Mouse (Mus musculus): ENCODE measurements at regions not wholly inside any gene's neighbourhood (a gene's known extent, or its start where the extent isn't known, plus 50 kb on each side); places are given as distances from the start of the nearest gene placed in this dataset.

DNA sequence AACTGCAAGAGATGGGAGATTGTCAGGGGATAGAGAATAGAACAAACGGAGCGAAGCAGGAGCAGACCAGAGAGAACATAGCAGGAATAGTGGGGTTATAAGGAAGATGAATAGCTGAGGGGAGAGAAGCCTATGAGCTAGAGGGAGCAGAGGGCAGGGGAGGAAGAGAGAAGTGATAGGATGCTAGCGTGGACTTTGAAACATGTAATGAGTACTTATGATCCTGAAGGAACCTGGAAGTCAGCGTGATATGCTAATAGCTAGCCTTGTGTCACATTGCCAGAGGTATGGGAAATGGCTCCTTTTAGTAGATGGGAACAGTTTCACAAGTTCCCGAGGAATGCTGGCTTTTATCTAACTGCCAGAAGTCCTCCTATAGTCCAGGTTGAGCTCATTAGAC is 51.8 kb downstream of the Calml3 start:
- H3K27me3 ChIP-seq (ENCODE audit: control insufficient read depth, insufficient read depth, low read length): no peaks in the 10 kb centered on the region
- 82% methylated on average over 5 of the region's 5 CpGs for WGBS
- H3K4me3 ChIP-seq (ENCODE audit: low read length): no peak overlapping the region

DNA sequence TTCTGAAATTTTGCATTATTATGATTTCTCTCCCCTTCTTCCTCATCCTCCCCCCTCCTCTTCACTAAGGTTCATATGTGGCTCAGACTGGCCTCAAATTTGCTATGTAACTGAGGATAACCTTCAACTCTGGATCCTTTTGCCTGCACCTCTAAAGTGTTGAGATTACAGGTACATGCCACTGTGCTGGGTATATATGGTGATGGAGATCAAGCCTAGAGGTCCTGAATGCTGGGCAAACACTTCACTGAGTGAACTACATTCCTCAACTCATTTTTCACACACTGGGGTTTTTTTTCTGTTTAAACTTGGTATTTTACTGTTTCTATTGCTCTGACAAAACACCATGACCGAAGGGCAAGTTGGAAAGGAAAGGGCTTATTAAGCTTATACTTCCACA is 52.9 kb downstream of the Calml3 start:
- Histone ChIP-seq H3K27ac (ENCODE audit: low read depth, low read length) (no peak overlapping the region), H3K36me3 (ENCODE audit: control insufficient read depth, insufficient read depth, low read length) (no peaks in the 10 kb centered on the region), H3K4me2 (replicated peaks; ENCODE audit: low read depth, low read length) (no peak overlapping the region), H3K4me1 (ENCODE audit: control insufficient read depth, insufficient read depth, low read length) (0 out of 2 replicates have a peak, but pooled peaks cover 3% of the 10 kb centered on the region), H3K9ac (ENCODE audit: low read depth, low read length) (no peak overlapping the region), H3K4me3 (ENCODE audit: low read length) (no peak overlapping the region), H3K9me3 (ENCODE audit: control insufficient read depth, low read length) (no peaks in the 10 kb centered on the region), H3K27me3 (ENCODE audit: control insufficient read depth, insufficient read depth, low read length) (no peaks in the 10 kb centered on the region)
- 84% methylated on average over 1 of the region's 1 CpGs for WGBS
- no peak for ATAC-seq (ENCODE audit: low FRiP score, low TSS enrichment)

More for the DNA sequence above, 51.8 kb downstream of the Calml3 start:
- no peak for ATAC-seq (ENCODE audit: low FRiP score, low TSS enrichment)
- Histone ChIP-seq H3K27ac (ENCODE audit: low read depth, low read length) (no peak overlapping the region), H3K9ac (ENCODE audit: low read depth, low read length) (no peak overlapping the region), H3K4me1 (ENCODE audit: control insufficient read depth, insufficient read depth, low read length) (0 out of 2 replicates have a peak, but pooled peaks cover 3% of the 10 kb centered on the region), H3K36me3 (ENCODE audit: control insufficient read depth, insufficient read depth, low read length) (no peaks in the 10 kb centered on the region), H3K4me2 (replicated peaks; ENCODE audit: low read depth, low read length) (no peak overlapping the region), H3K9me3 (ENCODE audit: control insufficient read depth, low read length) (no peaks in the 10 kb centered on the region)

DNA sequence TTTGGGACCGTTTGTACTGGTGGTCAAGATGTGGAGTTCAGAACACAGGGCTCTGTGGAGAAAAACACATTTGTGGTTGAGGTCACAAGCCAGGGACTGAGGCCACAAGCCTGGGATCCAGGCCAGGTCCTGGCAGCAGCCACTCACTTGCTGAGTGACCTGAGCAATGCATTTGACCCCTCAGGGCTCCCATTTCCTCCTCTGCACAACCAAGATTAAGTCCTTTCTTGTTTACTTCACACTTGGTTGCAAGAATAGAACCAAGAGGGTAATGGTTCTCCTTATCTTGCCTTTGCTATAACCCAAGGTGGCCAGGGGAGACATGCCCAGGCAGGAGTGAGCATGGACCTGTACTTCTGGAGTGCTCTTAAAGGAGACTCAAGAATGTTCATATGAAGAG is 53.4 kb downstream of the Calml3 start:
- Histone ChIP-seq H3K36me3 (ENCODE audit: control insufficient read depth, insufficient read depth, low read length) (no peaks in the 10 kb centered on the region), H3K27me3 (ENCODE audit: control insufficient read depth, insufficient read depth, low read length) (no peaks in the 10 kb centered on the region), H3K9me3 (ENCODE audit: control insufficient read depth, low read length) (no peaks in the 10 kb centered on the region), H3K4me3 (ENCODE audit: low read length) (no peak overlapping the region), H3K4me2 (replicated peaks; ENCODE audit: low read depth, low read length) (no peak overlapping the region), H3K27ac (ENCODE audit: low read depth, low read length) (no peak overlapping the region), H3K4me1 (ENCODE audit: control insufficient read depth, insufficient read depth, low read length) (0 out of 2 replicates have a peak, but pooled peaks cover 3% of the 10 kb centered on the region), H3K9ac (ENCODE audit: low read depth, low read length) (no peak overlapping the region)
- ATAC-seq (ENCODE audit: low FRiP score, low TSS enrichment): no peak
- WGBS: 59% methylated on average over 1 of the region's 1 CpGs

DNA sequence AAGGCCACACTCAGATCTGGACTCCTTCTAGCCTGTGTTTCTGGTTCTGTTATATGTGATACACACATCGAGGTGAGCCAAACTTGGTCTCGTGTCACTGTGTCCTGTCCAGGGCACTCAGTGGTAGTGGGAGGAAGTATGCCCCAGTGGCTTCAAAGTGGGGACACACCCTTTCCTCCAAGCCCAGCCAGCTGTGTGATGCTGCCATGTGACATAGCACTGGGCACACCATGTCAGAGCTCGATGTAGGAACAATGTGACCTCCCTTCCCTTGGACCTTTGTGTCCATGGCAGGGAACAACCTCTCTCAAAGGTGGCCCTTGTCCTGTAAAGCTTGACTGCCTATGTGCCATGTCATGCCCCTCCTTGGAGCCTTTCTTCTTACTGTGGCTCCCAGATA is 54.5 kb downstream of the Calml3 start:
- H3K4me2 ChIP-seq (replicated peaks; ENCODE audit: low read depth, low read length): no peak overlapping the region
- H3K4me1 ChIP-seq (ENCODE audit: control insufficient read depth, insufficient read depth, low read length): 0 out of 2 replicates have a peak, but pooled peaks cover 3% of the 10 kb centered on the region
- H3K9me3 ChIP-seq (ENCODE audit: control insufficient read depth, low read length): no peaks in the 10 kb centered on the region
- H3K4me3 ChIP-seq (ENCODE audit: low read length): no peak overlapping the region
- H3K9ac ChIP-seq (ENCODE audit: low read depth, low read length): no peak overlapping the region
- H3K36me3 ChIP-seq (ENCODE audit: control insufficient read depth, insufficient read depth, low read length): no peaks in the 10 kb centered on the region
- 59% methylated on average over 3 of the region's 3 CpGs for WGBS
- H3K27me3 ChIP-seq (ENCODE audit: control insufficient read depth, insufficient read depth, low read length): no peaks in the 10 kb centered on the region
- no peak for ATAC-seq (ENCODE audit: low FRiP score, low TSS enrichment)
- H3K27ac ChIP-seq (ENCODE audit: low read depth, low read length): no peak overlapping the region

DNA sequence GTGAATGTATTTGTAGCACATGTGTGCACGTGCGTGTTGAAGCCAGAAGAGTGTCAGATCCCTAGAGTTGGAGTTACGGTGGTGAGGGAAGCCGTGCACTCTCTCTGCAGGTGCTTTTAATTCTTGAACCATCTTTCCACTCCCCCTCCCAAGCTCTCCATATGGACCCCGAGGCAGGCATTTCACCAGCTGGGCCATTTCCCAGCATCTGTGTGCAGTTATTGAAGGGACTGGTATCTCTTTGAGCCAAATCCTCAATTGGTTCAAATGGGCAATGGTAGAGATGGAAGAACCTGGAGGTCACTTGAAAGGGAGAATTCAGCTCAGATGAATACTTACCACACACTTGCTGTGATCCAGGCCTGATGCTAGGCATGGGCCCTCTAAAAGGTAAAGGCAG is 55.3 kb downstream of the Calml3 start:
- Histone ChIP-seq H3K9ac (ENCODE audit: low read depth, low read length) (no peak overlapping the region), H3K4me1 (ENCODE audit: control insufficient read depth, insufficient read depth, low read length) (0 out of 2 replicates have a peak, but pooled peaks cover 3% of the 10 kb centered on the region), H3K9me3 (ENCODE audit: control insufficient read depth, low read length) (no peaks in the 10 kb centered on the region), H3K4me2 (replicated peaks; ENCODE audit: low read depth, low read length) (no peak overlapping the region), H3K36me3 (ENCODE audit: control insufficient read depth, insufficient read depth, low read length) (no peaks in the 10 kb centered on the region), H3K27ac (ENCODE audit: low read depth, low read length) (no peak overlapping the region), H3K27me3 (ENCODE audit: control insufficient read depth, insufficient read depth, low read length) (no peaks in the 10 kb centered on the region), H3K4me3 (ENCODE audit: low read length) (no peak overlapping the region)
- 86% methylated on average over 5 of the region's 5 CpGs for WGBS
- ATAC-seq (ENCODE audit: low FRiP score, low TSS enrichment): no peak

DNA sequence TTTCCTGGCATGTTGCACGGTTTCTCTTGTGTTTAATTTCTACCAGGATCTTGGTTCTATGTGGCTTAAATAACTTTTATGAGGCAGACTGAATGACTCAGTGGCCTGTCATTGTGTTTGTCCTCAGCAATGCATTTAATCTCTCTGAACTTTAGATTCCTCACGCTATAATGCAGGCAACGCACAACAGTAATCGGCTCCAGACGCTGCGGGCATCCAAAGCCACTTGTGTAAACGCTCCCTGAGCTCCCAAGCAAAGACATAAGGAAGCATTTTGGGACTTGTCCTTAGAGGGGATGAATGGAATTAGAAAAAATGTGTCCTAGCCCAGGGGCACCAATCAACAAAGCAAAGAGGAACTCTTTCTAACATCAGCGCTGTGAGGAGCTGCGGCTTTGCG is 57.6 kb downstream of the Calml3 start:
- Histone ChIP-seq H3K9me3 (ENCODE audit: control insufficient read depth, low read length) (no peaks in the 10 kb centered on the region), H3K4me1 (ENCODE audit: control insufficient read depth, insufficient read depth, low read length) (peaks cover 9% of the 10 kb centered on the region; the same call in 1 of the 2 replicates), H3K4me2 (replicated peaks; ENCODE audit: low read depth, low read length) (no peak overlapping the region), H3K36me3 (ENCODE audit: control insufficient read depth, insufficient read depth, low read length) (no peaks in the 10 kb centered on the region), H3K9ac (ENCODE audit: low read depth, low read length) (no peak overlapping the region), H3K4me3 (ENCODE audit: low read length) (no peak overlapping the region), H3K27ac (ENCODE audit: low read depth, low read length) (no peak overlapping the region), H3K27me3 (ENCODE audit: control insufficient read depth, insufficient read depth, low read length) (no peaks in the 10 kb centered on the region)
- WGBS: 81% methylated on average over 10 of the region's 10 CpGs
- no peak for ATAC-seq (ENCODE audit: low FRiP score, low TSS enrichment)

DNA sequence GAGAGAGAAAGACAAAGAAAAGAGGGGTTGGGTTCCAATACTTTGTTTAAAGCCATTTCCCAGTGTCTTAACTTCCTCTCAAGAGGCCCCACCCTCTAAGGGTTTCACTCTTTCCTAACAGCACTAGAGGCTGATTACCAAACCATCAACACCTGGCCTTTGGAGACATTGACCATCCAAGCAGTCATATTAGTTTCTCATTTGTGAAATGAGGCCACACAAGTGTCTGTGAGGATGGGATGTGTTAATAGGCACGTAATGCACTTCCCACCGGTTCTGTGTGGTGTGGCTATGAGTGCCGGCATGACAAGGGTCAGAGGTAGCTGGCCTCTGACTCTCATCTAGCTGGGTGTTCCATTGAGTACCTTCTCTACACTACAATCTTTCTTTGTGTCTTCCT is 59.2 kb downstream of the Calml3 start:
- H3K9me3 ChIP-seq (ENCODE audit: control insufficient read depth, low read length): no peaks in the 10 kb centered on the region
- no peak for ATAC-seq (ENCODE audit: low FRiP score, low TSS enrichment)

DNA sequence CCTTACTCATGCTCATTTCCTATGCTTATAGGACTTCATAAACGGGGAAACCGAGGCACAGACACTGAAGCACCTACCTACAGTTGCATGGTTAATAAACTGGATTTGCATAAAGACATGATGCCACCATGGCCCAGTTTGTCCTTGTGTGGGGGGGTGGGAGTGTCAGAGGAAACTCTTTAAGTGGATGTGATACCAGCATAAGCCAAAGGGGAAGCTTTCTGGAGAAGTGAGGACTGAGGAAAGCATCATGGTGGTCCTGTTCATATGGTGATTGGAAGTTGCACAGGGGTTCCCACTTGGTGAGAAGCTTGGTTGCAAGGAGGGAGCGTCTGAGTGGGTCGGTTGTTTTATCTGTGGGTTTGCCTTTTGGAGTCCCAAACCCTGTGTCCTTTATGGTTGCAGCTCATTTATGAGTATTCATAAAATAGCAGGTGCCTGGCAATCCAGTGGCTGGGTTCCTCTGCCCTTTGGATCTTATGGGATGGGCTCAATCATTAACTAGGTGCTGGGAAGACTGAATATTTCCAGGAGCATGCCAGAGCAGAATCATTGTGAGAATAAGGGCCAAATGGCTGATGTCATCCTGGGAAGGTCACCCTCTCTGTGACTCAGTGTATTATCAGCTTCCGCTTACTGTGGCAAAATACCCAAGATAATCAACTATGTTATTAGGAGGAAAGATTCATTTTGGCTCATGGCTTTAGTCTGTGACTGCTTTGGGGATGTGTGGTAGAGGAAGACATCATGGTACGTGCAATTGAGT is 60.2 kb downstream of the Calml3 start:
- H3K9ac ChIP-seq (ENCODE audit: low read depth, low read length): no peak overlapping the region
- no peaks in the 10 kb centered on the region for H3K9me3 ChIP-seq (ENCODE audit: control insufficient read depth, low read length)
- no peak overlapping the region for H3K4me2 ChIP-seq (replicated peaks; ENCODE audit: low read depth, low read length)
- H3K36me3 ChIP-seq (ENCODE audit: control insufficient read depth, insufficient read depth, low read length): no peaks in the 10 kb centered on the region
- ATAC-seq (ENCODE audit: low FRiP score, low TSS enrichment): no peak
- H3K27ac ChIP-seq (ENCODE audit: low read depth, low read length): no peak overlapping the region
- 87% methylated on average over 6 of the region's 6 CpGs for WGBS
- no peak overlapping the region for H3K4me3 ChIP-seq (ENCODE audit: low read length)
- H3K4me1 ChIP-seq (ENCODE audit: control insufficient read depth, insufficient read depth, low read length): peaks cover 7% of the 10 kb centered on the region; the same call in 1 of the 2 replicates
- no peaks in the 10 kb centered on the region for H3K27me3 ChIP-seq (ENCODE audit: control insufficient read depth, insufficient read depth, low read length)

More for the DNA sequence above, 59.2 kb downstream of the Calml3 start:
- H3K4me2 ChIP-seq (replicated peaks; ENCODE audit: low read depth, low read length): no peak overlapping the region
- H3K9ac ChIP-seq (ENCODE audit: low read depth, low read length): no peak overlapping the region
- no peaks in the 10 kb centered on the region for H3K27me3 ChIP-seq (ENCODE audit: control insufficient read depth, insufficient read depth, low read length)
- no peak overlapping the region for H3K4me3 ChIP-seq (ENCODE audit: low read length)
- peaks cover 7% of the 10 kb centered on the region; the same call in 1 of the 2 replicates for H3K4me1 ChIP-seq (ENCODE audit: control insufficient read depth, insufficient read depth, low read length)
- 88% methylated on average over 3 of the region's 3 CpGs for WGBS
- no peak overlapping the region for H3K27ac ChIP-seq (ENCODE audit: low read depth, low read length)
- H3K36me3 ChIP-seq (ENCODE audit: control insufficient read depth, insufficient read depth, low read length): no peaks in the 10 kb centered on the region

DNA sequence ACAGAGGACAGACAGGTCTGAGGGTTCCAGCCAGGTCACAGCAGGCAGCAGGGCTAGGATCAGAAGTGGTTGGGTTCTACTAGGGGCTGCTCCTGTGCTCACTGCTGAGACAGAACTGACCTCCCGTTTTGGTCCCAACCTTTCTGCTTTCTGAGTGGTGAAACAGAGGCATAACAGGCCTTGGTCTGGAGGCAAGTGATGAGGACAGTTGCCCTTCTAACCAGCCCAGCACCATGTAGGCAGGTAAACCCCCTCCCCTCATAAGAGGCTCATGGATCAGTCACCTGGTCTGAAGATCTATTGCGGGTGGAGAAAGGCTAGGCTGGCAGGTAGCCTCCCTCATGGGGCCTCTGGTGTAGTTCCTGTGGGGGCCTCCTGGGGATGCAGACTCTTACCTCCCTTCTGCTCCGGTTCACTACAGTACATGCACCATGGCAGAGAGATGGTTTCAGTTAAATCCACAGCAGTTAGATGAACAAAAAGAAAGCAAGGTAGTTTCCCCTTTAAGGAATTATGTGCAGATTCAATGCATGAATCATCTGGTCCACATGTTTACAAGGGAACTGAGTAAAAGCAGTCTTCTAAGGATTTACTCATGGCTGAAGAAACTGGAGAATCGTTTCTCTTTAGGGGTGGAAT is 61.2 kb downstream of the Calml3 start:
- H3K27me3 ChIP-seq (ENCODE audit: control insufficient read depth, insufficient read depth, low read length): no peaks in the 10 kb centered on the region
- H3K4me3 ChIP-seq (ENCODE audit: low read length): no peak overlapping the region
- H3K36me3 ChIP-seq (ENCODE audit: control insufficient read depth, insufficient read depth, low read length): no peaks in the 10 kb centered on the region
- H3K4me2 ChIP-seq (replicated peaks; ENCODE audit: low read depth, low read length): no peak overlapping the region
- peaks cover 7% of the 10 kb centered on the region; the same call in 1 of the 2 replicates for H3K4me1 ChIP-seq (ENCODE audit: control insufficient read depth, insufficient read depth, low read length)
- no peak overlapping the region for H3K9ac ChIP-seq (ENCODE audit: low read depth, low read length)
- peak; percentile 77 for ATAC-seq (ENCODE audit: low FRiP score, low TSS enrichment)
- peak overlapping the region; percentile 57; the same call in 1 of the 2 replicates for H3K27ac ChIP-seq (ENCODE audit: low read depth, low read length)
- WGBS: 34% methylated on average over 4 of the region's 4 CpGs
- no peaks in the 10 kb centered on the region for H3K9me3 ChIP-seq (ENCODE audit: control insufficient read depth, low read length)
